Comparison of ENCODE assay signal across 10 mouse cellular contexts in genomic region chr4:110494371-110494770, GRCm38 (mm10).
DNase-seq lines count a peak whose midpoint lies in the region; ATAC-seq and TF ChIP-seq lines count a peak whose summit lies in the region.
"Had no signal": no experiment of that assay in that cellular context is flagged by ENCODE, and none has a peak within 500 bp of the region (broad histone marks: within the 10 kb centered on the region; RNA-seq: fewer than 3 reads in every experiment).

No protein-coding gene starts in this region.

- DNase-seq in cerebellum, postnatal 10 days: peak; percentile 27 to 31
- DNase-seq in cerebellum, adult 11 months: no peak
- peak; percentile 4 to 19 for DNase-seq in layer of hippocampus, postnatal 10 days (ENCODE audit: low spot score in 2 of 2)
- DNase-seq in layer of hippocampus, adult 18-20 months (ENCODE audit: low spot score in 2 of 2): no peak
- DNase-seq in Patski (ENCODE audit: low read depth, low spot score): no peak
- peak; percentile 8 to 16 for DNase-seq in kidney, postnatal 4 days
- DNase-seq in T-cell, adult 2 months (ENCODE audit: low spot score): no peak
- no peak for DNase-seq in thymus, postnatal 25 days

- no peak for ATAC-seq in Patski

- CTCF ChIA-PET in Patski (lab: Charles Lee): no interaction called here

- peak; percentile 59 for TF ChIP-seq CTCF in Patski (IDR thresholded peaks at IDR 0.05)

- no peaks in the 10 kb centered on the region for H3K27me3 ChIP-seq in Patski
- H3K27me3 ChIP-seq: embryonic facial prominence, embryonic 12.5 days; neural tube, embryonic 13.5 days had no signal

- POLR2A ChIA-PET in Patski (lab: Charles Lee): no interaction called here

- in situ Hi-C loops in Patski (cut with MboI; ENCODE audit: low pct_unique_long_range_greater_than_20kb): loop anchor here (25.0 kb wide), 1 partner anchor 357 kb away; no protein-coding TSS in a partner anchor

Comparison
In these comparisons a context has a peak if more than half of its experiments do, and no peak if none do; other contexts are left out.
1. DNase-seq: peak in cerebellum, postnatal 10 days (2 of 2), layer of hippocampus, postnatal 10 days (2 of 2) and kidney, postnatal 4 days (2 of 2); none in cerebellum, adult 11 months (single experiment), layer of hippocampus, adult 18-20 months (0 of 2), Patski (single experiment), T-cell, adult 2 months (single experiment) and thymus, postnatal 25 days (single experiment).